Mouse (Mus musculus) adrenal gland, adult 18-20 months (tissue): ENCODE measurements at regions not wholly inside any gene's neighbourhood (a gene's known extent, or its start where the extent isn't known, plus 50 kb on each side); places are given as distances from the start of the nearest gene placed in this dataset.

Experiments
- DNase-seq, 2 experiments: peaks; one replicate each; pipeline ENCODE4 v3.0.0; 2021 to 2022; ENCODE audit warnings: low spot score in 2 of 2

DNA sequence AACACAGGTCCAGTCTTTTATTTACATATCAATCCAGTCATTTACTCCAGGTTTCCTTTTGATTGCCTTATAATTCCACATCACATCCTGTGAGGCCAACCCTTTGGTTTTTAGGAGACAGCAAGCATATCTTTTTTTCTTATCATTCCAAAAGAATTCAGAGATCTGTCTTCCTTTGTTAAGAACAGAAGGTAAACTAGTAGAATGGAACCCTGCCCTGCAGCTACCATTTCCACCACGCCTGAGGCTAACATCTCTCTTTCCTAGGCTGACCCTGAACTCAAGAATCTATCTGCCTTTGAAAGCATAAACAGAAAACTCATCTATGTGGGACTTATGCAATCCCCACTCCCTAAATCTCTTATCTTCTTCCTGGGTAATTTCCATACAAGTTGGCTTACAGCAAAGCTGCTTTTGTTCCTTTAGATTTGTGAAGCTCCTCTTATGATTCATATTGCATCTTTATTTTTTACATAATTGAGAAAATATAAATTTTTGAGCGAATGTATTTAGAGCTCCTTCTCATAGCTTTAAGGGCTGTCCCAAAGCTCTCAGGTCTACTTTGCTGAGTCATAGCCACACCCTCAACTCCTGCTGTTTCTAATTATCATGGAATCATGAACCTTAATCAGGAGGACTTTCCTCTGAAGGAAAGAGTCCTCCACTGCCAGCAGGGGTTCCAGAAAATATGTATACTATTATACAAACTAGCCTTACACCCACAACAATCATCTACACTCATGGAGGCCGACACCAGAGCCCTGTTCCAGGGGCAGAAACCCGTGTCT lies 74.6 kb upstream of the Fbxl4 start:
- no peak for DNase-seq

DNA sequence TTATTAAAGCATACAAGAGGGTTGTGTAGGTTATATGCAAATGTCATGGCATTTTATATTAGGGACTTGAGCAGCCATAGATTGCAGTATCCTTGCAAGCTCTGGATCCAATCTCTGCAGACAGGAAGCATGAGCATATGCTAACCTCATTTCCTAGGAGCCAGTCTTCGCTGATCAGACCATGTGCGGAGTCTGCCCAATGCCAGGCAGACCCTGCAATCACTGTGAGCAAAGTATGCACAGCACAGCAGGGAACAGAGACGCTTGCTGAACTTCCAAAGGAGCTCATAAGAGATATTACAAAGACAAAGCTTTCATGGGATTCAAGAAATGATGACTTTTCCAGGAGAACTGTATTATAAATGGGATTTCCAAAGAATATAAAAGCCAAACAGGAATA lies 65.2 kb upstream of the Fbxl4 start:
- DNase-seq = no peak

DNA sequence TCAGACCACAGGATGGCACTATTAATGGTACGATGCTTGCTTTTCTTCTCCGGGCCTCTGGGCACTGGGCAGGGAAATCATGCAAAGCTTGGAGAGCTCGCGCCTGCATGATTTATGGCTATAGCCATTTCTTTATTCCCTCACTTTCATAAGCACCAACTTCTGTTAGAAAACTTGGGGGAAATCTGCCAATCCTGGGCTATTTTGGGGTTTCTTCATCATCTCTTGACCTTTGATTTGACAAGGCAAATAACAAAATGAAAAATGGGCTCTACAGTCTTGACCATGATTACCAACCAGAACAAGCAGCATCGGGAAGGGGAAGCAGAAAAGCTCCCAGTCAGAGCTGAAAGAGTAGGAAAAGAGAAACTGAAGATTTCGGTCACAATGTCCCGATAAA lies 57.1 kb upstream of the Fbxl4 start:
- DNase-seq = no peak

DNA sequence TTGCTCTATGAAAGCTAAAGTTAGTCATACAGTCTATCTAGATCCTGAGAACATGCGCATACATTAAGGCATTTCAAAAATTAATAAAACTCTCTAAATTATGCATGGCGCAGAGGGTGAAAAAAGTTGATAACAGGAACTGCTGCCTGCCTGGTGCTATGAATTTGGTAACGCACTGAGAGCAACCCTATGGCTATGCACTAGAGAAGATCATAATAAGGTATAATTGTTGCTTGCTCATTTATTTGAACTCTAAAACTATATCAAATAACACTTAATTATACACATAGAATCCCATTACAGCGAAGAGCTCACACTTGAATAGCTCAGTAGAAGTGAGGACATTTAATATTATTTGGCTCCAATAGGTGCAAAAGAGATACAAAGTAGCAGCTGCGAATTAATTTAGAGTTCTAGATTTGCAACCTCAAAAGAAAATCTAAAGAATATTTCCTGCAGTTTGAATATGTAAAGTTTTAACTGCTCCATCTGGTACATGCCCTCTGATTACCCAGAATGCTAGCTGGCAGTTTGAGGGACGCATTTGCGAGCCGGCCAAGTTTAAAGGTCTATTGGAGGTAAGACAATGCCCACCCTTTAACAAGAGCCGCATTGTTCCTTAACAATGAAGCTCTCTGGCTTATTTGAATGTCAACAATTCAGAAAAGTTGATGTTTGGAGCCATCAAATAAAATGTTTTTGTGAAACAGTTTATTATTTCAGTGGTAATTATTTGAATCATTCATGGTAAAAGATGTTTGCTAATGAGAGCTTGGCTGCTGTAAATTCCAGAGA lies 56.0 kb upstream of the Fbxl4 start:
- no peak for DNase-seq

DNA sequence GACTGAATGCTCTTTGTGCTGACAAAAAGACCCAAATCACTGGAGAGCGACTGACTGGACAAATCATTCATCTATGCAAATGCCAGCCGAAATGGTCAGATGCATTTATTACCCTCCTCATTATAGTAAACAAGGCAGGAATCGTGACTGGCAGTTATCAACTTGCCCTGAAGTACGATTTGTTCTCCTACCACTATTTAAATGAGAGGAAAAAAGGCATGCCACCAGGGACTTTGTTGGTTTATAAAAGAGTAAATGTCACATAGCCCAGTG lies 55.5 kb upstream of the Fbxl4 start:
- no peak for DNase-seq

DNA sequence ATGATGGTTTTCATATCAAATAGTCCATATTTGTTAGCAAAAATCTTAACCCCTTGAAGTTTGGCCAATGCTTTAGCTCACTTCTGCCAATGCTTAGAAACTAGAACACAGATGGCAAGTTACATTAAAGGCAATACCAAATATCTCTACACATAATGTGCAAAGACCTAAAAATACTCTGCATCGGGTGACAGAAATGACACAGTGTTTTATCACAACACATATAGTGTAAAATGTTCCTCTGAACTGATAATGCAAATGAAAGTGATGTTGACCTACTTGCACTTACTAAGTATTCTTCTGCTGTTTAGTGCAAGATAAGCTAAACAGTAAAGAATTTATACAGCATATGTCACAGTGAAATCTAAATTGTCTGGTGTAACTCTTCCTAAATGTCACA lies 55.1 kb upstream of the Fbxl4 start:
- no peak for DNase-seq
